Mouse (Mus musculus) stomach, postnatal 0 days (tissue): ENCODE data around the gene Ubp1.

Experiments
- CTCF ChIP-seq: IDR thresholded peaks from 2 replicates; pipeline ENCODE4 v1.5.1; 2016; ENCODE audit warnings: antibody characterized with exemption, low read depth, mild to moderate bottlenecking, moderate library complexity
- EP300 ChIP-seq: optimal IDR thresholded peaks from 2 replicates; pipeline ENCODE3; 2016; ENCODE audit warnings: antibody characterized with exemption

GRCm38 (mm10) chr9:113975442-113975841, 44.7 kb downstream of the Ubp1 start:
- TF ChIP-seq CTCF (no peak), EP300 (no peak)
